In genomic region chr2:174285921-174286470, GRCm38 (mm10) we compare ENCODE assay signal across 10 mouse cellular contexts. TPM values are rescaled to one million over a fixed set of nuclear protein-coding genes. Genes with fewer than 3 reads are reported as not detected.
DNase-seq lines count a peak whose midpoint lies in the region; ATAC-seq and TF ChIP-seq lines count a peak whose summit lies in the region.
"Had no signal": no experiment of that assay in that cellular context is flagged by ENCODE, and none has a peak within 500 bp of the region (broad histone marks: within the 10 kb centered on the region; RNA-seq: fewer than 3 reads in every experiment).

No protein-coding gene starts in this region.

- peaks cover 54% of the 10 kb centered on the region for H3K27me3 ChIP-seq in heart, embryonic 10.5 days (ENCODE audit: insufficient read depth, poor library complexity, severe bottlenecking)
- peaks cover 1% of the 10 kb centered on the region; the same call in 1 of the 2 replicates for H3K27me3 ChIP-seq in heart, adult 2 months (ENCODE audit: control insufficient read depth, insufficient read depth, low read length)
- H3K27me3 ChIP-seq in hindbrain, embryonic 13.5 days: peaks cover 70% of the 10 kb centered on the region
- H3K27me3 ChIP-seq in megakaryocyte, embryonic 14.5 days (replicated peaks): peaks cover 77% of the 10 kb centered on the region

- peak overlapping the region; percentile 10; the same call in 1 of the 2 replicates for H3K4me2 ChIP-seq in hindbrain, embryonic 13.5 days
- H3K4me2 ChIP-seq: liver, embryonic 15.5 days had no signal

- H3K9ac ChIP-seq in heart, adult 2 months (ENCODE audit: low read depth, low read length): no peak overlapping the region
- H3K9ac ChIP-seq in ES-E14 (ENCODE audit: insufficient read depth, low read depth, low read length, poor library complexity, severe bottlenecking): peak overlapping the region; percentile 86
- H3K9ac ChIP-seq in hindbrain, embryonic 13.5 days: no peak overlapping the region
- H3K9ac ChIP-seq: liver, embryonic 15.5 days had no signal

- peaks cover 19% of the 10 kb centered on the region for H3K4me1 ChIP-seq in heart, embryonic 10.5 days
- H3K4me1 ChIP-seq in heart, adult 2 months (ENCODE audit: control insufficient read depth, insufficient read depth, low read length): no peaks in the 10 kb centered on the region
- H3K4me1 ChIP-seq in ES-E14 (ENCODE audit: control insufficient read depth in 2 of 2, insufficient read depth in 2 of 2, low read length in 2 of 2, poor library complexity in 1 of 2): peaks cover 4 to 14% of the 10 kb centered on the region in 2 experiments; a peak in 3 of 4 replicates
- peaks cover 39% of the 10 kb centered on the region for H3K4me1 ChIP-seq in hindbrain, embryonic 13.5 days (replicated peaks)
- peaks cover 18% of the 10 kb centered on the region for H3K4me1 ChIP-seq in megakaryocyte, embryonic 14.5 days

- peaks cover 75% of the 10 kb centered on the region for H3K36me3 ChIP-seq in heart, embryonic 10.5 days
- no peaks in the 10 kb centered on the region for H3K36me3 ChIP-seq in heart, adult 2 months (ENCODE audit: control insufficient read depth, insufficient read depth, low read length)
- peaks cover 47% of the 10 kb centered on the region for H3K36me3 ChIP-seq in ES-E14 (ENCODE audit: control insufficient read depth, insufficient read depth, low read length, poor library complexity, severe bottlenecking)
- H3K36me3 ChIP-seq in hindbrain, embryonic 13.5 days: peaks cover 56% of the 10 kb centered on the region
- H3K36me3 ChIP-seq in megakaryocyte, embryonic 14.5 days (replicated peaks; ENCODE audit: low read length): peaks cover 95% of the 10 kb centered on the region

- peaks cover 3% of the 10 kb centered on the region; the same call in 1 of the 2 replicates for H3K9me3 ChIP-seq in heart, embryonic 10.5 days
- H3K9me3 ChIP-seq in ES-E14 (ENCODE audit: control insufficient read depth, insufficient read depth, low read depth, low read length): no peaks in the 10 kb centered on the region
- peaks cover 25% of the 10 kb centered on the region for H3K9me3 ChIP-seq in hindbrain, embryonic 13.5 days
- H3K9me3 ChIP-seq in megakaryocyte, embryonic 14.5 days: peaks cover 30% of the 10 kb centered on the region

- H3K4me3 ChIP-seq in heart, embryonic 10.5 days: peak overlapping the region; percentile 18; the same call in 1 of the 2 replicates
- no peak overlapping the region for H3K4me3 ChIP-seq in heart, adult 2 months
- H3K4me3 ChIP-seq in ES-E14 (ENCODE audit: insufficient read depth in 1 of 2, low read depth in 1 of 2, low read length in 2 of 2, poor library complexity in 1 of 2, severe bottlenecking in 1 of 2): peak overlapping the region; percentile 50 to 81
- H3K4me3 ChIP-seq in hindbrain, embryonic 13.5 days: peak overlapping the region; percentile 33
- peak overlapping the region; percentile 64 for H3K4me3 ChIP-seq in megakaryocyte, embryonic 14.5 days (replicated peaks)

- no peak for TF ChIP-seq CTCF in heart, adult 2 months (IDR thresholded peaks at IDR 0.05)

- 48% methylated on average over 34 of the region's 34 CpGs for WGBS in heart, embryonic 10.5 days
- WGBS in heart, adult 2 months: 50% methylated on average over 34 of the region's 34 CpGs
- WGBS in hindbrain, embryonic 13.5 days: 50% methylated on average over 34 of the region's 34 CpGs

- in situ Hi-C loops in ES-E14 (cut with MboI; ENCODE audit: low sequenced_read_pairs in 2 of 2, unreplicated experiment in 2 of 2): loop anchor here in 1 of 2 experiments (25.0 kb wide), 1 partner anchor 699 kb away; the partner anchor contains the start of gene Ankrd60

- no peak overlapping the region for H3K27ac ChIP-seq in heart, embryonic 10.5 days
- no peak overlapping the region for H3K27ac ChIP-seq in heart, adult 2 months
- no peak overlapping the region for H3K27ac ChIP-seq in ES-E14 (ENCODE audit: insufficient read depth, low read depth, low read length, poor library complexity, severe bottlenecking)
- H3K27ac ChIP-seq in hindbrain, embryonic 13.5 days: no peak overlapping the region
- H3K27ac ChIP-seq: liver, embryonic 15.5 days had no signal

- ATAC-seq in hindbrain, embryonic 13.5 days (ENCODE audit: low FRiP score): no peak

- no peak for TF ChIP-seq POLR2A in heart, adult 2 months (IDR thresholded peaks at IDR 0.05; ENCODE audit: insufficient read depth, low read depth, low read length)

- no peak for TF ChIP-seq EP300 in heart, adult 2 months (IDR thresholded peaks at IDR 0.05; ENCODE audit: insufficient read depth, low read depth, low read length)

- DNase-seq in heart, embryonic 10.5 days (ENCODE audit: low spot score): no peak
- no peak for DNase-seq in heart, adult 2 months
- no peak for DNase-seq in ES-E14 (ENCODE audit: low read depth, low spot score)
- DNase-seq in ovary, postnatal 14 days (ENCODE audit: low spot score): no peak
- DNase-seq in frontal cortex, postnatal 25 days (ENCODE audit: low spot score in 2 of 2): no peak
- DNase-seq in layer of hippocampus, postnatal 25 days (ENCODE audit: extremely low spot score in 1 of 2, low spot score in 1 of 2): no peak
- DNase-seq: cerebellum, adult 11-12 months had no signal

- intact Hi-C loops in heart, adult 2 months (cut with DNase I): loop anchor here (10.0 kb wide), 1 partner anchor 171 kb away; the partner anchor contains the start of gene Npepl1

- no peaks in the 10 kb centered on the region for H3K79me2 ChIP-seq in heart, adult 2 months (replicated peaks; ENCODE audit: control insufficient read depth, insufficient read depth, low read length)

TF ChIP-seq in ES-E14, 5 proteins besides CTCF, POLR2A, EP300 and RAD21:
- TF ChIP-seq ZC3H11A (IDR thresholded peaks at IDR 0.05; ENCODE audit: borderline replicate concordance, low read depth, low read length) (no peak), MAFK (IDR thresholded peaks at IDR 0.05; ENCODE audit: insufficient read depth, low read depth, low read length) (no peak), ZNF384 (IDR thresholded peaks at IDR 0.05; ENCODE audit: low read depth, low read length) (no peak), CHD2 (IDR thresholded peaks at IDR 0.05; ENCODE audit: low read depth, low read length) (no peak), HCFC1 (IDR thresholded peaks at IDR 0.05; ENCODE audit: borderline replicate concordance, insufficient read depth, low read length) (no peak)

RNA-seq across cellular contexts. Expression of gene Gnas, which starts 1.9 kb away (rescaled TPM):
- 964 and 1,128 TPM in 2 replicates for polyA plus RNA-seq in heart, embryonic 10.5 days (2016; fragmentation: Nextera tagmentation; extraction: Ambion mirVana)
- total RNA-seq in heart, adult 2 months (2021): 1,000 to 10,000 TPM; 1,140 to 1,235 TPM
- polyA plus RNA-seq in heart, adult 2 months (2012; rRNA removed): 1,079 and 1,189 TPM in 2 replicates
- 196 and 202 TPM in 2 replicates for total RNA-seq in ES-E14 (2012; rRNA removed)
- 1,452 and 1,516 TPM in 2 replicates for polyA plus RNA-seq in hindbrain, embryonic 13.5 days (2015; fragmentation: Nextera tagmentation; extraction: Ambion mirVana)
- polyA plus RNA-seq in megakaryocyte, embryonic 14.5 days (2012; ENCODE audit: insufficient read depth, low replicate concordance): 1,157 and 1,276 TPM in 2 replicates
- total RNA-seq in layer of hippocampus, postnatal 25 days (2021): 1,000 to 10,000 TPM; 1,728 to 1,971 TPM
